Mouse (Mus musculus) frontal cortex, postnatal 36 days (tissue): ENCODE results near the gene Tmem177.
A peak's percentile ranks its signal among the peaks of the same experiment; 100 is the strongest.

Source experiments
- DNase-seq, 2 experiments: peaks; one replicate each; pipeline ENCODE4 v3.0.0; 2022; ENCODE audit warnings: low spot score in 2 of 2

Tmem177 gene

DNA sequence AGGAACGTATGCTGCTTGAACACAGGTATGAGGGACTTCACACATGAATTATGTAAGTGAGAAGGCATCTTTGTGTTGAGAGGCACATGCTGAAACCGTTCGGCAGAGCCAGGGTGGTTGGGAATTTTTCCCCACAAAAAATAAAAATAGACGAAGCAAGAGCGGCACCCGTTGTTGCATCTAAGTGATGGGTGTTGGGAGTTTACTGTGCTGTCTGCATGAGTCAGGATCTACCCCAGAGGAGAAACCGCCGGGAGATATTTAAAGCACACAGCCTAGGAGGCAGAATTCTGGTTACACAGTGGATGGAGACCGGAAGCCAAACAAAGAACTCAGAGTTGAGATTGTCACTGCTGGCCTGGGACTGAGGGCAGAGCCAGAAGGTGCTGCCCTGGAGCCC is 21.9 kb downstream of the Tmem177 start:
- peak; percentile 57 to 79 for DNase-seq

DNA sequence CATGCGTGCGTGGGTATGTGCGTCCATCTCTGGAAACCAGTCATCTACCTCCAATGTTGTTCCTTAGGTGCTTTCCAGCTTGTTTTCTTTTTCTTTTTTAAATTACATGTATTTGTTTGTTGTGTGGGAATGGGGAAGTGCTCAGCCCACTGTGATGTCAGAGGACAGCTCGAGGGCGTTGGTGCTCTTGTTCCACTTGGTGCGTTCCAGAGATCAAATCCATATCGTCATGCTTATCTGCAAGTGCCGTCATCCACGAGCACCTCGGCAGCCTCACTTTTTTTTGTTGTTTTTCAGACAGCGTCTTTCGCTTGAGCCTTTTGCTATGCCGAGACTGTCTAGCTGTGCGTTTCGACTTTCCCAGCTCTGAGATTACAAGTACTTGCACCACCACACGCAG is 23.7 kb downstream of the Tmem177 start:
- no peak for DNase-seq

DNA sequence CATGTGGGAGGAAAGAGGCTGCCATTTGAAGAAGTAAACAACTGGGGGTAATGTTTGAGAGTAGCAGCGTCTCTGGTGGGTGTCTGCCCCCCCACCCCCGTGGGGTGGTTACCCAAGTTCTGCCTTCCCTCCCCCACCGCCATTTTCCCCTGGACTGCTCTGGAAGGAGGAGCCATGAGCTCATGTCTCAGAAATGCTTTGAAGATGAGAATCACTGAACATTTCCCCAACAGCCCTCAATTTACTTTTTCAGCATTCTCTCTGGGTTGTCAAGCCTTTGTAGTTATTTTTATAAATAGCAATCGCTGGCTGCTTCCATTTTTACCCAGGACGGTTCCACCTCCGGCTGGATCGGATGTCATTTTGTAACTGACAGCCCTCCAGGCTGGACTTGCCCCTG is 26.7 kb downstream of the Tmem177 start:
- no peak for DNase-seq

DNA sequence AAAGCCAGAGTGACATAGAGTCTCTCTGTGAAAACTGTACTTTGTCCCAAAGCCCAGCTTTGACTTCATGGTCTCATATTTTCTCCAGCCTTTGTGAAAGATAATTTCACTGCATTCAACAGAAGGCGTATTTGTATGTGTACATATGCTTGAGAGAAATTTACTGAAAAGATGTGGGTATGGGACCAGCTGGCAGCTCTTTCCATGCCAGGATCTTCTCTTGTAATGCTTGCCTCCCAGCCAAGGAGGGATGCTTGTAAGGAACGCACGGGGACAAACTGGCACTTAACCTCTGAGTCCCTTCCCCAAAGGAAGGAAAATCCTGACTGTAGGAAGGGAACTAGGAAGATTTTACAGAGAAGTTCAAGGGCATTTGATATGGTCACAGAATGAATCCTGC is 28.7 kb downstream of the Tmem177 start:
- DNase-seq: peak in 1 of 2 experiments; percentile 65

DNA sequence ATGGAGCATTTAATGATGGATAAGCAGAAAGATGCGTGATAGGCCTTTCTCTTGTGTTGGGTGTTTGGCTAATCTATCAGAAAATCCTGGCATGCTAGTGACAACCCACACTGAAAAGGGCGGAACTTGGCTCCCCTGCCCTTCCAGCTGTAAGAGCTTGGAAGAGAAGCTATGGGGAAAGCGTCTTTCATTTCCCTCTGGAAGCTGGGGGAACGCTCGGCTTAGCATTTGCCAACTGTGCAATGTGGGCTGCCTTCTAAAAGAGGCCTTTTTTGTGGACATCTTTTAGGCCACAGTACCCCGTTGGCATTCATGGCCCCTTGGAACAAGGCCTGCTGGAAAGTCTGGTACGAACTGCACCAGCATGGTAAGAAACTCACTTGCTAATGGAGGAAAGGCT is 34.1 kb downstream of the Tmem177 start:
- peak; percentile 55 to 70 for DNase-seq

DNA sequence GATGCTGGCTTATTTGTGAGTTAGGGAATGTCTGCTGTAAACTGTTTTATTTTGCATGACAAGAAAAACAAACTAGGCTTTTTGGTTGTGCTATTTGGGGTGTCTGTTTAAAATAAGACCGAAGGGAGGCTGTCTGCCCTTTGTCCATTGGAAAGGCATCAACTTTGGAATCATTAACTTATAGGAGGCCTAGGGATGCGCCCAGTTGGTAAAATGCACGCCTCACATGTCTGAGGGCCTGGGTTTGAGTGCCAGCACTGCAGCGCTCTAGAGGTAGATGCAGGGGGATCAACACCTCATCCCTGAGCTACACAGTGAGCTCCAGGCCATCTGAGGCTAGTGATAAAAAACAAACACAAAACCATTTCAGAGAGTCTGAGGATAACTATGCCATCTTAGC is 35.5 kb downstream of the Tmem177 start:
- no peak for DNase-seq

DNA sequence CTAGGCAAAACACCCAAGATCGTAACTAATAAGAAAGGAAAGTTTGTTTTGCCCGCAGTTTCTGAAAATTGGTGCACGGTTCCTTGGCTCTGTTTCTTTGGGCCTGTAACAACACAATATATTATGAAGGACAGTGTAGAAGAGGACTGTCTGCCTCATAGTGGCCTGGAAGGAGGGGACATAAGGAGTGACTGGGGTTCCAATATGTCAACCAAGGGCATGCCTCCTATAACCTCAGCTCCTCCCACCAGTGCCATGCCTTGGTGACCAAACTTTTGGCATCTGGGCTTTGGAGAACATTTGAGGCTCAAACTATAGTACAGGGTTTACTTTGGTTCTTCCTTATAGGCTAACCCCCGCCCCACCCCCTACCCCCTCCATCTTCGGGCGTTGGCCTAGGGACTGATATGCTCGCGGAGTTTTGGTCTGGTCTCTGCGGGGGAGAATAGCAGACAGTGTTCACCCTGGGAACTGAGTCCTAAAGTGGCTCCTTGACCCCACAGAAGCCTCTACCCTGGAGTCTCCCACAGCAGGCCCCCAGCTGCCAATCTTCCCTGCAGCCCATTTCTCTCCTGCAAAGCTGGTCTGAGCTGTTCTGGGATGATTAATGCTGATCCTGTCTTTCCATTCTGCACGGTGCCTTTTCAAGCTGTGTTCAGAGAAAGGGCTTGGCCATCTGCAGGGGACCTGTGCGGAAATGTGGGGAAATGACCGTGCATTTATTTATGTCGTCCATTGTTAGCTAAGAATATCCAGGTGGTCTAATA is 44.4 kb downstream of the Tmem177 start:
- no peak for DNase-seq

DNA sequence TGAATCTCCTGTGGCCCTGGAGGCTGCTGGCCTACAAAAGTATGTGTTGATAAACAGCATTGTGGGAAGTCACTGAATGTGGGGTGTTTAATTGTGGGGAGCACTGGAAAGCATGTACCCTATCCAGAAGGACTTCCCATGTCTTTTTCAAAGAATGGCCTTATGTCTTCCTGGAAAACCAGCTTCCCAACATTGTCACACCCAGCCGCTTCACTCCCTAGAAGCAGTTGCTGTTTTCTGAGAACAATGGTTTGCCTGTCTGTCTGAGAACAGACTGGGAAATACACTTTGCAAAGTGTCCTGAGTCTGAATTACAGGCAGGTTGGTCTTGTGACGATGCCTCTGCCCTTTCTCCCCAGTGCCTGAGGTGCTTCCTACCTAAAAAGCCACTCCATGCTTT is 45.7 kb downstream of the Tmem177 start:
- DNase-seq: no peak

DNA sequence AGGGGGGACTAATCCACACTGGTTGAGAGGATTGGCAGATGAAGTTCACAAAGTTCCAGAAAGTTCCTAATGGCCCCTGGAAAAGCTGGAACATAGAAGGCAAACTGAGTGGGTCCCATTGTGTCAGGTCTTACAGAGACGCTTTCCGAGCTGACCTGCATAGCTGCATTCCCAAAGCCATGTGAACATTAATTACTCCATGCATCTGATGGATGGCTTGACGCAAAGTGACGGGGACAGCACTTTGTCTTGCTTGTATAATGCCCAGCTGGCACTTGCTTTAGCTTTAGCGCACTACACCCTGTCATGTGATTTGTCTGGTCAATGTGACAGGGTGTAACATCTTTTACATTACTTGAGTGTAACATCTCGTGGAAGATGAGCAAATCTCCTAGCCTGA is 47.7 kb downstream of the Tmem177 start:
- no peak for DNase-seq

DNA sequence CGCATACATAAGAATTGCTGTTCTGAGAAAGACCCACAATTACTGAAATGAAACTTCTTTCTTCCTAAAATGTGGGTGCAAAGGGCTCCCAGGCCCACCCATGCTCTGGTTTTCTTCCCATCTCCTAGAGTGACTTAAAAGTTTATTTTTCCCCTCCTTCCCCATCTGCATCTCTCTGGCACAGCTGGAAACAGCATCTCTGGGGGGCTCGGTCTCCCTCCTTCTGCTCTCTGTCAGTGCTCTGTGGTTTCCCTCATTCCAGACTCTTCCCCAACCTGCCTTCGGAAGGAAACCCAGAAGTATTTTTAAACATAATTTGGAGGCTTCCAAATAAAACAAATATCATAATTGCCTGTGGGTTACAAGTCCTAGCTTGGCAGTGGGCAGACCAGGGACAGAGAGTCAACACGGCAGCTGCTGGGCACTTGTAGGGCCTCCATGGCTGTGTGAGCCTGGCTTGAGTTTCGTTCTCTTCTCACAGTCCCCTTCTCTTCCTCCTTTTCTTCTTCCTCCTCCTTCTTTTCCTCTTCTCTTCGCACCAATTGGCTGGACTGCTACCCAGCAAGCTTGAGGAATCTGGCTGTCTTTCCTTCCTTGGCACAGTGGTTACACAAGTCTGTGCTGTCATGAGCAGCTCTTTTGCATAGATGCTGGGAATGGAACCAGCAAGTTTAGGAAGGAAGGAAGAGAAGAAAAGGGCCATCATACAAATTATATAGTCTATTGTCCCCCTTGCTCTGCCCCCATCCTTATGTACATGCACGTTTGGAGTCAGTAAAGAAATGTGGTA is 49.3 kb downstream of the Tmem177 start:
- peak in 1 of 2 experiments; percentile 25 for DNase-seq

DNA sequence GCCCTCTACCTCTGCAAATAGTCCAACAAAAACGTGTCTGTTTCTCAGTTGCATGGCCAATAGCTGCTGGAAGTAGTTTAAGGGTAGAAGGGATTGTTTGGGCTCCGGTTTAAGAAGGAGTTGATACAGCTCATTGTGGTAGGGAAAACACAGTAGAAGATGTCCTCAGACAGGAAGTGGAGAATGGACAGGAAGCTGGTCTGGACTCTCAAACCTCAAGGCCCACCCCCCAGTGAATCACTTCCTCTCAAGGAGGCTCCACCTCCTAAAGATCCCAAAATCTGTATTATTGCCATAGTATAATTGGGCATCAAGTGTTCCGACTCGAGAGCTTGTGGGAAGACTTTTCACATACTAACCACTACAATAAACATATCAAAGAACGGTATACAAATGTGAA is 53.4 kb downstream of the Tmem177 start:
- no peak for DNase-seq
